Mouse (Mus musculus) mouse embryonic stem cell (cell line): ENCODE results near the gene Samd4.
"Not testable (repeated sequence)": the region's sequence is repeated elsewhere in the genome, so short reads cannot be mapped to it uniquely, and the experiment has no call there.

Source experiments
- in situ Hi-C, 2 experiments: fragments of 300-500 bp; cut with MboI; formaldehyde crosslinking; loops; 1 replicate in 1 of 2; 3 replicates in 1 of 2; pipeline ENCODE4 v1.14.3; 2019 to 2020; ENCODE audit warnings: low sequenced_read_pairs in 2 of 2, low pct_unique_long_range_greater_than_20kb in 1 of 2, mixed read lengths in 1 of 2; ENCODE audit not compliant: unreplicated experiment in 1 of 2

The Samd4 gene

DNA sequence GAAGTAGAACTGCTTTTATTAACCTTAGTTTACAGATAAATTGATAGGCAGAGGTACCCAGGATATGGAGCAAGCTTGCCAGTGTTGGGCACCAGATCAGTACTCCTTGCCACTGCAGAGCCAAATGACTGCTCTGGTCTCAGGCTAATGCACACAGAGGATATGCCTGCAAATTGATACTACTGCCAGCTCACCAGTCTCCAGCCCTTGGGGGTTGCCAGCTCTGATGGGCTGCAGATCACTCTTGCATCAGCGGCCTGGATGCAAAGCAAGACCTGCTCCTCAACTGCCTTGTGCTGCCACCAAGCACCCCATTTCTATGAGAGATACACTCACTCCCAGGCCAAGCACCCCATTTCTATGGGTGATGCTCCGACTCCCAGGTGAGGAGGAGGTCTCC is 202.0 kb downstream of the Samd4 start:
- in situ Hi-C loops, result no loop called here

DNA sequence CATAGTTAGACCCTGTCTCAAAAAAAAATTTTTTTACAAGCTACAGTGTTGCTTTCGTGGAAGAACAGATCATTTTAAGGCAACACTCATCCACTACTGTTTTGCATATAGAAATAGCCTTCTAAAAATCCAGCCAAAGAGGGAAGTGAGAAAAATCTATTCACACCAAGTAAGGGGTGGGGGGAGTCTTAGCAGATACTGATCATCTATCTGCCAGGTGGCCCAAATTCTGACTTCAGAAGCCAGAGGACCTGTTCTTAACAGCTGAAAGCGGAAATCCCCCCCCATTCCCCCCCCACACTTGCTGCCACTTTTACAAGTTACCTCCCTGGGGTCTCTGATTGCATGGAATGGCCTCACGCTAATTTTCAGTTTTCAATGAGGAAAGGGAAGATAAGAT is 203.5 kb downstream of the Samd4 start:
- in situ Hi-C loops, result no loop called here

DNA sequence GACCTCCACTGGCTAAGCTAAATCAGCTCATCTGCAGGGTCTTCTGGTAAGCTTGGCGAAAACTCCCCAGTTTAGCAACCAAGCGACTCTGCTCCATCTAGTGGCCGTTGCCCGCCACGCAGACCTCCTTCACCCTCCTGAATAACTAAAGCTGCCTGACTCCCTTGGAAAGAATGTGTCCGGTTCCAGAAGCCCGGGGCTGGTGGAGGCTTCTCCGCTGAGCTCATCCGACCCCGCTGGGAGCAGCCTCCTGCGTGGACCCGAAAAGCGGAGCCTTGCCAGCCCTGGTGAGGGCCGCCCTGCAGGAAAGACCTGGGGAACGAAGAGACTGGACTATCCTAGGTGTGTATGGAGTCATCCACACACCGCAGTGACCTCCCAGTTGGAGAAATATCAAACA is 204.1 kb downstream of the Samd4 start:
- in situ Hi-C loops, result no loop called here

DNA sequence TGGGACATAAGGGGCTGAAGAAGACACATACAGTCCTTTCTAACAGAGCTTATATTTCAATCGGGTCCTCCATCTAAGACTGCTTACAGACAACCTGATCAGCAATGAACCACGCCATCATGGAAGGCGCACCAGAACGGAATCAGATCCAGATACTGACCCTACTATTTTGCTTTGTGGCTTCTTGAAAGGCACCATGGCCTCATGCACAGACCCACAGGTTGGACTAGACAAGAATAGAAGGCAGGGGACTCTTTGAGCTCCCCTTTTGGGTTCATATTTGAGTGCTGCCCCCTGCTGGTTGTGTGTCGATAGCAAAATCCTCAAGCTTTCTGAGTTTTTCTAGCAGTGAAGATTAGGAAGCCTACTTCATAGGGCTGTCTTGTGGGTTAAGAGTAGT is 204.5 kb downstream of the Samd4 start:
- in situ Hi-C loops, result no loop called here

DNA sequence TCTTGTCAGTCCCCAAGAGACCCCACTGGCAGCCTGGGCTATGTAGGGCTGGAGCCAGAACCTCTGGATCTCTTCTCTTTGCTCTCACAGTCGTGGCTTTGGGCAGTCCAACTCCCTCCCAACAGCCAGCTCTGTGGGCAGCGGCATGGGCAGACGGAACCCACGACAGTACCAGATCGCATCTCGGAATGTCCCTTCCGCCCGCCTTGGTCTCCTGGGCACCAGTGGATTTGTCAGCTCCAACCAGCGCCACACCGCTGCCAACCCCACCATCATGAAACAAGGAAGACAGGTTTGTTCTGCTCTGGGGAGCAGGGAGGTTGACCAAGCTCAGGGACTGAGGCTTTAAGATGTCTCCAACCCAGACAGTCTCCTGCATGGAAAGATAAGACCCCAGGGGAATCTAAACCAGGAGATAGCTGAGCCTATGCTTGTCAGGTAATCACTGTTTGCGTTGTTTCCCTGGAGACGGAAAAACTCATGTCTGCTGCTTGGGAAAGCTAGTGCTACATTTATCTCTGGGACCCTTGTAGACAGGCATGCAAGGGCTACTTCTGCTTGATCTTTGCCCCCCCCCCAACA is 205.1 kb downstream of the Samd4 start:
- in situ Hi-C loops, result no loop called here

DNA sequence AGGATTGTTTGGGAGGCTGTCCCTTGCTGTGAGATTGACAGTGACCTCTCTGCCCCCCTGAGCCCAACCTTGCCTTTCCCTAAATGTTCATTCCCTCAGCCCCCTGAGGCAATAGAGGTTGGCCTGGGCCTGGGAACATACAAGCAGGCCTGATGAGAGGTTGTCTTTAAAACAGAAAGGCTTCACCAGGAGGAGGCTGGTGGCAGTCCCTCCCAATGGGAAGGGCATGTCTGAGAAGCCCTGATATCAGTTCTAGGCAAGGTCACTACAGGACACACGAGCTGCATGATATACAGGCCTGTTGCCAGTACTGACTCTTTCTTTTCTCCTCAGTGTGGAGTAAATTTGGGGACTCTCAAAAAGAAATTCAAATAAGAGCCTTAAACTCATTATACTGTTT is 205.7 kb downstream of the Samd4 start:
- in situ Hi-C loops, result no loop called here

DNA sequence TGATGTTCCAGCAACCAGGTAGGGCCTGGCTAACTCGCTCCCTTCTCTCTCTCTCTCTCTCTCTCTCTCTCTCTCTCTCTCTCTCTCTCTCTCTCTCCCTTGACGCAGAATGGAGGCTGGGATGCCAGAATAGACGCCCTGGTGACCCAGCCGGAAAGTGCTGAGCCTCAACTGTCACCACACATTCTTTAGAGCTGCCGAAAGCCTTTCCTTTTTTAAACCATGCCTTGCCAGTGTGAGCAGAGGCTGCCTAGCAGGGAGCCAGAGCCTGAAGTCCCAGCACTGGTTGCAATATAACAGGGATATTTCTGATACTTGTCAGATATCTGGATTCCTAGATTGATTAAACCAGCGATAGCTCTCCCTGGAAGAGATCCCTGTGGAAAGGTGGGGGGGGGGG is 206.5 kb downstream of the Samd4 start:
- in situ Hi-C loops, result no loop called here

DNA sequence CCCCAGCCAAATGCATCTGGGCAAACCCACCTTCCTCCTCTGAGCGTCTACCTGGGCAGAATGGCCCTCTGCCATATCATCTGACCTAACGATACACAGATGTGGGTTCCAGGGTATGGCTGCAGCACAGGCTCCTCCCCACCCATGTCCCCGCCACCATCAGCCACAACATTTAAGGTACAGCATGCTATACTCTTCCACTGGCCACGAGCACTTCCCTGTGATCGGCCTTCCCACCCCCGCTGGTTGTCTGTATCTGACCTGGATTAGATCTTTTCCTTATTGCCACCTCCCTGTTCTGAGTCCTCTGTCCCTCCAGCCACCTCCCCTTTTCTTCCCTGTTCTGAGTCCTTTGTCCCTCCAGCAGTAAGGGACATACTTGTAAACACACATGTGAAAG is 209.3 kb downstream of the Samd4 start:
- in situ Hi-C loops, result no loop called here

DNA sequence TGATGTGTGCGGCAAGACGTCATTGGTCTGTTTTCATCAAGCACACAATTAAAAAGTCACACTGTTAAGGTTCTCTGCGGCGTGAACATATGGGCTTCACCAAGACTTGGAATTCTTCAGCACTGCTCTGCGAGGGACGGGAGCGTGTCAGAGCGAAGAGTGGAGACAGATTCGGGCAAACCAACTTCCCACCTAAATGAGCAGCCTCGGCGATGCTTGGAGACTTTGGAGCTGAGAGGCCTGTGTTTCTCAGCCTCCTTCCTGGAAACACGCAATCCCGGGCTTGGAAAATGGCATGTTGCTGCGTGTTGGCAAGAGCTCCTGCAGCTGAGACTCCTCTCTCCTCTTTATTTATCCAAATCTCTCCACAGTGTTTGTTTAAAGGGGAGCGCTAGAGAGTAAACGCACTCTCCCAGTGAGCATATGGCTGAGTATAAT is 210.7 kb downstream of the Samd4 start:
- in situ Hi-C loops, result no loop called here

DNA sequence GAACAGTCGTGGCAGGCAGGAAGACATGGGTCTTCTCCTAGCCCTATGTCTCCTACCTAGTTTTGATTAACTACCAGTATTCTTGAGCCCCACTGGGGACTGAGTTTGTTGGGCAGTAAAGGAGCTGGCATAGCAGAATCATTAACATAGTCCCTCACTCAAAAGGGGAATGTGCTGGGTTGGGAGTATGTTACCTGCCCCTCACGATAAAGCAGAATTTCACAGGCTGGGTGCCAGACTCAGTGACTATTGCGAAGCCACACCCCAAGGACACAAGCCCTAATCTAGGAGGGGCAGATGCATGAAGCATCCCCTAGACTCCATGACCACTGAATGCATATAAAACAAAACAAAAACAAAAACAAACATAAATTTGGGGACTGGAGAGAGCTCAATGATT is 212.4 kb downstream of the Samd4 start:
- in situ Hi-C loops, result no loop called here

DNA sequence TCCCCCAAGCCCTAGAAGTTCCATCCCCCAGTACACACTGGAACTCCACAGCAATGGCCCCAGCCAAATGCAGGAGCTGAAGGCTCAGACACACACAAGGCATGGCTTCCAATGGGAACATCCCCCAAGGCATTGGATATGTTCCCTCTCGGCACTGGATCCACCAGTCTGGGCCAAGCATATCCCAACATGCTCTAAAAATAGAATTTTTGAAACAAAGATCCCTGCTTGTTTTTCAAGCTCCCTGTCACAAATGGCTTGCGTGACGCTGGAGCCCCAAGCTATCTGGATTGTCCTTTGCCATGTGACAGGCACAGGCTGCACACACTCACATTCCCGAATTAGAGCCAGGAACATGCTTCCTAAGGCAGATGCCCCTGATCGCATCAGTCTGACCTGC is 213.7 kb downstream of the Samd4 start:
- in situ Hi-C loops, result no loop called here

DNA sequence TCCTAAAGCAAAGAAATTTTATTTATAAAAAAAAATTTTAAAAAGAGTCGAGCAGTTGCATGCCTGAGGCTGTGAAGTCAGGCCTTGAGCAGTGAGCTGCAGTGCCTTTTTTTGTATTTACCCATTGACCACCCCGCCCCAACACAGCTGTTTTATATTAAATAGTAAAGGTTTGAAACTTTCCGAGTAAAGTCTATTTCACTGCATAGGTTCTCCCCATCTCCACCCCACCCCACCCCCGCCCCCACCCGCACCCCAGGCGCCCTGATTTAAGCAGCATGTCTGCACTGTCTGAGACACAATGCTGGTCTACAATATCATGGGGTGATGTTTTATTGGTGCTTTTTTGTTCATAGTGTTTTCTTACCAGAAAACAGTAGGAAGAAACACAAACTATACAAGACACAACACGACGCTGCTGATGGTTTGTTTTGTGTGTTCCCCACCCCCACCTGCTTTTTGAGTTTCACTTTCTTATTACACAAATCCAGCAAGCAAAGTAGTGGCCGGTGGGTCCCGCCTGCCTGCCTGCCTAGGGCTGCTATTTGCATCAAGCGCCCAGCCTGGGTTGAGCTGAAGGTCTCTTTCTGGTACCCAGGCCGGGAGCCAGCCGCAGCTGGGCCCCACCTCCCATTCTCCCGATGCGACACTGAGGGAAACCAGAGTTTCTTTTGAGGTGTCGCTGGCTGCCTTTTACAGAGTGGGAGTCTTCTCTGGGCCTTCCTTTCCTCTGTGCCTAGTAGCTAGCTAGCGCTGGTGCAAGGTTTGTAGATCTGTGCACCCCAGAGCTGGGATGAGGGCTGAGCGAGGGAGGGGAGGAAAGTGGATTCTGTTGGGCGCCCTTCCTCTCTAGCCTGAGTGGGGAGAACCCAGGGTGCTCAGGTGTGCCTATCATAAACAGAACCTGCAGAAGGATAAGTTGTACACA is 221.9 kb downstream of the Samd4 start:
- in situ Hi-C loops, result no loop called here

DNA sequence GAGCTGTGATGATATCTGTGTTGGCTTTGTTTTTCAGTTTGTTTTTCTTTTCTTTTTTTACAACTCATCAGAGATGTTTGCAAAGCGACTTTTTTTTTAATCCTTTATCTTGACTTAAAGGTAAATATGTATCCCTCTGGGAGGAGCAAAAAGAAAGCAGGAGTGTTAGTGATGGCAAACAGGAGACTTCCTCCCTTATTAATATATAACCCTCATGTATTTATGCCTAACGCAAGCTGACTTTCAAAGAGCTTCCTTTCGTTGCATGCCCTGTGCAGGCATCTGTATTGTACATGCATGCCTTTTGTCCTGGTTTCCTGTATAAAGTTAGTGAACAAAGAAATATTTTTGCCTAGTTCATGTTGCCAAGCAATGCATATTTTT is 222.5 kb downstream of the Samd4 start:
- in situ Hi-C loops, result no loop called here

DNA sequence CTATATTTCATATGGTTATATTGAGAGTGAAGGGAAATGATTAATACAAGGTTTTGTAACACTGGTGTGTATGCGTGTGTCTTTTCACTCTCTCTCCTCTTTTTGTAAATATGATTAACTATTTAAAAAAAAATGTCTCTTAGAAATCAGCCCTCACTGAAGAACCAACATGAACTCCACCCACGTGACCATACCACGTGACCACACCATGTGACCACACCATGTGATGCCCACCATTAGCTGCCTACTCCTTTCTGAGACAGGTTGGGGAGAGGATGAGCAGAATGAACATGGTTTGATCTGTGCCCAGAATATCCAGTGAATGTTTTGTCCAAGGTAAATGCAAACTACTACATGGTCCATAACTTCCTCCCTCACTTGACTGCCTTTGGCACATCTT is 223.1 kb downstream of the Samd4 start:
- in situ Hi-C loops, result no loop called here

DNA sequence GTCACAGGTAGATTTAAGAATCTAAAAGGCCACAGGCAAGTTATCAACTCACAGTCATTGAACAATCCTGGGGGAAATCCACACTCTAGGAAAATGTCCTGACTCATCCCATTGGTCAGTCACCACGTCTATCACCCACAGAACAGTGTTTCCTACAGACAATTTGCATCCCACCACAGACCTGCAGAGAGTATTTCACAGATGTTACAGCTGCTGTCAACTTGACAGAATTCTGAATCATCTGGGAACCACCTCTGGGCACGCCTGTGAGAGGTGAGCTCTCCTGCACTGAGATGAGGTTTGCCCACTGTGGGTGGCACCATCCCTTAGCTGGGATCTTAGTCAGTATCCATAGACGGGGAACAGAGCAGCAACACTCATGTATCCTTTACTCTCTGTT is 224.8 kb downstream of the Samd4 start:
- in situ Hi-C loops, result no loop called here

DNA sequence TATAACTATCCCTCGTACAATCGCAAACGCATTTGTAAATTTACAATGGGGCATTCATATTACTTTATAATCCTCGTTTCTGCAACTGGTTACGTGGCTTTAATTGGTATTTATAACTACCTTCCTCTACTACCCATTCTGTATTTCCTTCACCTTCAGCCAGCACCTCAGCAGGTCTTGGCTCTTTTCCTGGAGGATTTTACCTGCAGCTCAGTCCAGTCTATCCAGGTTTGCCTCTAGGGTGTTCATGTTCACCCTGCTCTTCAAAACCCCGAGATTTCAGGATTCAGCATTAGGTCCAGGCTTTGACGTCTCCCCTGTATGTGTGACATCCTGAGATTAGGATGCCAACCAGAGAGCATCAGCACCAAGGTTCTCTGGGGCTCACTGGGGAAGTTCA is 227.7 kb downstream of the Samd4 start:
- in situ Hi-C loops, result not testable (repeated sequence)

DNA sequence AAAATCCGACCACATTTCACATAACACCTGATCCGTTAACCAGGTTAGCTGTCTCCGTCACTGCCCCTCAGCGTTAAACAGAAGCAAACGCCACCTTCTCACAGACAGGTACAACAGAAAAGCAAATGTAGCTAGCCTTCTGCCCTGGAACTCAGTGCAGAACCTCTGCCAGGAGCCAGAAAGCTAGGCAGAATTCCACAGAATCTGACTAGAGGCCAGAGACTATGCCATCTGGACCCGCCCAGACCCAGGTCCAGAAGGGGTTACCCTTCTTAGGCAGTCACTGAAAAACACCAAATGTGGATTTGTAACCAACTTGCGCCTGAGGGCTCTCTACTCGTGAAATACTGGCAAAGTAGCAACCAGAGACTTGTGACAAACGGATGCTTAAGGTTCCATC is 228.7 kb downstream of the Samd4 start:
- in situ Hi-C loops, result no loop called here

DNA sequence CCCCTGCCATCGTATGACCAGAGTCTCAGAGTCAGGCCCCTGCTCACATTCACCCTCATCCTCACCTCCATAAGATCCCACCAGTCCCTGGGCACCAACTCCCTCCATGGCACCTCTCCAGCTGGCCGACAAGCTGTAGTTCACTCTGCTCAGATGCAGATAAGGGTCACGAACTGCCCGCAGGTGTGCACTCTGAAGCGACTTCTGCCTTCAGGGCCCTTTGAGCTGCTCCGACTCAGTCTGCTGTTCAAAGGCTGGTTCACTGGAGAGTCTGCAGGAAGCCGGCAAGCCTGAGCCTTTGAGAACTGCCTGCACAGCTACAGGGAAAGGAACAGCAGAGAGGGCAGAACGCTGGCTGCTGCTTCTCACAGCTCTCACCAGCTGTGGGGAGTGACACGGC is 232.5 kb downstream of the Samd4 start:
- in situ Hi-C loops, result no loop called here

DNA sequence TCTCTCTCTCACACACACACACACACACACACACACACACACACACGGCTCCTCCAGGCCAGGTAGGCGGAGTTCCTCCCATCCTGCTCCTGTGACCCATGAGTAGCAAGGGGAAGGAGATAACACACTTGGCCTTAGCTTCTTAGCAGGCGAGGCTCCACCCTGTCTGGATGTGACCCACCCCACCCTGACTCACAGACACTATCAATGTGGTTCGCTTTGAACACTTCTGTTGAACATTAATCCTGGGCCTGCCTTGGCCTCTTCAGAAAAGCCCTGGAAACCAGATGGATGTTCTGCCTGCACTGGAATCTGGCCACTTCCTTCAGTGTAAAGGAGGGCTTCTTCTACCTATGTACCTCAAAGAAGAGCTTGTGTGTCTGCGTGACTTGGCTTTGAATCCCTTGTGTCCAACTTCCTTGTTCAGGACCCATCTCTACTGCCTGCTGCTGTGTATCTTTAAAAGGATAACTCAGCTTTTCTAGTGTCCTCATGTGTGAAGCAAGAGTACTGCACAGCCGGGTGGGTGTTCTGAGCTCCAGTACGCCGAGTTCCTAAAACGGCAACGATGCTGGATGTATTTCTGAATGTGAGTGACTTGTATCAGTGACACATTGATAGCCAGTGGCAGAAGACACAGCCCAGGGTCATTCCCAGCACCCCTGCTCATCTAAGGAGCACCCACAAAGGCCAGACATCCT is 233.6 kb downstream of the Samd4 start:
- in situ Hi-C loops, result no loop called here

DNA sequence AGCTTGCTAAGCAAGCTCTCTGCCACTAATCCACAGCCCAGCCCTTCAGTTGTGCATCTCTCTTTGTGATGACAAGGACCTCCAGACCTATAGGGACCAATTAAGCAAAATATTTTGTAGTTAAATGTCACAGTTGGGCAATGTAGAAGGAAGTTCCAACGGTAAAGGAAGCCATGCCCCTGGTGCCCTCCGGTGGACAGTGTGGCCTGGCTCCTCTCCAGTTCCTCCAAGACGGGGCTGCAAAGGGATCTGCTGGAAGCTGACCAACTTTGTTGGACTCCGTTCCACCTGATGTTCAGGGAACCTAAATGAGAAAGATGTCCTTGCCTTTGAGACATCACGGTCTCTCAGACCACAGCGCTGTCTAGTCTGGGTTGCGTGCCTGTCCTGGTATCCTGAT is 234.9 kb downstream of the Samd4 start:
- in situ Hi-C loops, result no loop called here
